Mouse (Mus musculus): ENCODE results near the gene Zfp985. TPM values are rescaled to one million over a fixed set of nuclear protein-coding genes. Genes with fewer than 3 reads are reported as not detected.
"Not testable (repeated sequence)": the region's sequence is repeated elsewhere in the genome, so short reads cannot be mapped to it uniquely, and the experiment has no call there.

The Zfp985 gene
- total and polyA plus RNA-seq, 3 experiments, result not detected

GRCm38 (mm10) chr4:147603806-147604205 lies 50.7 kb downstream of the Zfp985 start:
- DNase-seq (ENCODE audit: extremely low read depth), result no peak
- Histone ChIP-seq H3K9me3 (replicated peaks; ENCODE audit: low read length) (peaks cover 43% of the 10 kb centered on the region), H3K79me2 (replicated peaks; ENCODE audit: control insufficient read depth, extremely low read depth, insufficient read depth, poor library complexity, severe bottlenecking) (no peaks in the 10 kb centered on the region), H3K4me1 (ENCODE audit: control insufficient read depth in 1 of 2, insufficient read depth in 2 of 2) (no peaks in the 10 kb centered on the region), H3K9ac (ENCODE audit: insufficient read depth, low read depth) (no peak overlapping the region), H3K36me3 (replicated peaks in 1 of 2; ENCODE audit: control insufficient read depth in 1 of 2, insufficient read depth in 1 of 2, low read length in 1 of 2) (no peaks in the 10 kb centered on the region), H3K4me2 (ENCODE audit: insufficient read depth, low read depth, poor library complexity, severe bottlenecking) (no peak overlapping the region), H3K4me3 (replicated peaks in 1 of 3; ENCODE audit: low read depth in 2 of 3, low read length in 2 of 3, poor library complexity in 1 of 3) (no peak overlapping the region), H3K27me3 (replicated peaks) (no peaks in the 10 kb centered on the region), H3K27ac (ENCODE audit: insufficient read depth, low read depth) (no peak overlapping the region)
- dilution Hi-C loops (cut with MboI; ENCODE audit: extremely low pct_ligation_motif_present, extremely low pct_unique_long_range_greater_than_20kb, low sequenced_read_pairs), result no loop called here
- TF ChIP-seq POLR2AphosphoS2 (IDR thresholded peaks at IDR 0.05; ENCODE audit: low read depth, low read length) (no peak), SMC3 (IDR thresholded peaks at IDR 0.05; ENCODE audit: low read depth, low read length) (no peak)
- in situ Hi-C loops (cut with MboI; ENCODE audit: low pct_ligation_motif_present, low pct_unique_long_range_greater_than_20kb, low sequenced_read_pairs), result no loop called here

GRCm38 (mm10) chr4:147605521-147605920 lies 52.4 kb downstream of the Zfp985 start:
- Histone ChIP-seq H3K9ac (ENCODE audit: insufficient read depth, low read depth) (no peak overlapping the region), H3K79me2 (replicated peaks; ENCODE audit: control insufficient read depth, extremely low read depth, insufficient read depth, poor library complexity, severe bottlenecking) (no peaks in the 10 kb centered on the region), H3K9me3 (replicated peaks; ENCODE audit: low read length) (peaks cover 38% of the 10 kb centered on the region), H3K27me3 (replicated peaks) (no peaks in the 10 kb centered on the region), H3K4me3 (replicated peaks in 1 of 3; ENCODE audit: low read depth in 2 of 3, low read length in 2 of 3, poor library complexity in 1 of 3) (no peak overlapping the region), H3K36me3 (replicated peaks in 1 of 2; ENCODE audit: control insufficient read depth in 1 of 2, insufficient read depth in 1 of 2, low read length in 1 of 2) (no peaks in the 10 kb centered on the region), H3K4me1 (ENCODE audit: control insufficient read depth in 1 of 2, insufficient read depth in 2 of 2) (no peaks in the 10 kb centered on the region), H3K27ac (ENCODE audit: insufficient read depth, low read depth) (no peak overlapping the region), H3K4me2 (ENCODE audit: insufficient read depth, low read depth, poor library complexity, severe bottlenecking) (no peak overlapping the region)
- dilution Hi-C loops (cut with MboI; ENCODE audit: extremely low pct_ligation_motif_present, extremely low pct_unique_long_range_greater_than_20kb, low sequenced_read_pairs) (no loop called here), in situ Hi-C loops (cut with MboI; ENCODE audit: low pct_ligation_motif_present, low pct_unique_long_range_greater_than_20kb, low sequenced_read_pairs) (no loop called here)
- no peak for DNase-seq (ENCODE audit: extremely low read depth)
- no peak for TF ChIP-seq SMC3 (IDR thresholded peaks at IDR 0.05; ENCODE audit: low read depth, low read length)
- TF ChIP-seq SIN3A (IDR thresholded peaks at IDR 0.05; ENCODE audit: low read length), result no peak
- no peak for TF ChIP-seq ELF1 (IDR thresholded peaks at IDR 0.05; ENCODE audit: low read depth, low read length)
- no peak for TF ChIP-seq ZNF384 (IDR thresholded peaks at IDR 0.05; ENCODE audit: low read depth, low read length)
- no peak for TF ChIP-seq CHD2 (IDR thresholded peaks at IDR 0.05; ENCODE audit: low read length)
- TF ChIP-seq UBTF (IDR thresholded peaks at IDR 0.05; ENCODE audit: low read depth, low read length), result no peak
- no peak for TF ChIP-seq MYC (IDR thresholded peaks at IDR 0.05; ENCODE audit: low read depth, low read length)
- TF ChIP-seq HCFC1 (IDR thresholded peaks at IDR 0.05; ENCODE audit: low read depth, low read length), result no peak
- TF ChIP-seq ETS1 (conservative IDR thresholded peaks at IDR 0.05; ENCODE audit: low read depth, low read length), result no peak
- no peak for TF ChIP-seq BHLHE40 (IDR thresholded peaks at IDR 0.05; ENCODE audit: low read depth, low read length)
- no peak for TF ChIP-seq USF2 (conservative IDR thresholded peaks at IDR 0.05; ENCODE audit: low read depth, low read length)
- no peak for TF ChIP-seq NRF1 (IDR thresholded peaks at IDR 0.05; ENCODE audit: low read depth, low read length)
- no peak for TF ChIP-seq CHD1 (IDR thresholded peaks at IDR 0.05; ENCODE audit: low read depth, low read length)
- TF ChIP-seq ZMIZ1 (IDR thresholded peaks at IDR 0.05; ENCODE audit: low read depth, low read length), result no peak
- TF ChIP-seq POLR2AphosphoS2 (IDR thresholded peaks at IDR 0.05; ENCODE audit: low read depth, low read length), result no peak

GRCm38 (mm10) chr4:147606511-147606910 lies 53.4 kb downstream of the Zfp985 start:
- H3K27ac ChIP-seq (ENCODE audit: insufficient read depth, low read depth); H3K4me1 ChIP-seq (ENCODE audit: control insufficient read depth in 1 of 2, insufficient read depth in 2 of 2); H3K36me3 ChIP-seq (replicated peaks in 1 of 2; ENCODE audit: control insufficient read depth in 1 of 2, insufficient read depth in 1 of 2, low read length in 1 of 2); dilution Hi-C loops (cut with MboI; ENCODE audit: extremely low pct_ligation_motif_present, extremely low pct_unique_long_range_greater_than_20kb, low sequenced_read_pairs); H3K79me2 ChIP-seq (replicated peaks; ENCODE audit: control insufficient read depth, extremely low read depth, insufficient read depth, poor library complexity, severe bottlenecking); H3K9ac ChIP-seq (ENCODE audit: insufficient read depth, low read depth); in situ Hi-C loops (cut with MboI; ENCODE audit: low pct_ligation_motif_present, low pct_unique_long_range_greater_than_20kb, low sequenced_read_pairs); H3K4me3 ChIP-seq (replicated peaks in 1 of 3; ENCODE audit: low read depth in 2 of 3, low read length in 2 of 3, poor library complexity in 1 of 3); DNase-seq (ENCODE audit: extremely low read depth); H3K27me3 ChIP-seq (replicated peaks); H3K4me2 ChIP-seq (ENCODE audit: insufficient read depth, low read depth, poor library complexity, severe bottlenecking): not testable (repeated sequence)
- peaks cover 37% of the 10 kb centered on the region for H3K9me3 ChIP-seq (replicated peaks; ENCODE audit: low read length)

GRCm38 (mm10) chr4:147633818-147634262 lies 80.8 kb downstream of the Zfp985 start:
- H3K4me2 ChIP-seq (ENCODE audit: insufficient read depth, low read depth, poor library complexity, severe bottlenecking); H3K9me3 ChIP-seq (replicated peaks; ENCODE audit: low read length); H3K79me2 ChIP-seq (replicated peaks; ENCODE audit: control insufficient read depth, extremely low read depth, insufficient read depth, poor library complexity, severe bottlenecking); H3K27ac ChIP-seq (ENCODE audit: insufficient read depth, low read depth); H3K4me3 ChIP-seq (replicated peaks in 1 of 3; ENCODE audit: low read depth in 2 of 3, low read length in 2 of 3, poor library complexity in 1 of 3); dilution Hi-C loops (cut with MboI; ENCODE audit: extremely low pct_ligation_motif_present, extremely low pct_unique_long_range_greater_than_20kb, low sequenced_read_pairs); DNase-seq (ENCODE audit: extremely low read depth); in situ Hi-C loops (cut with MboI; ENCODE audit: low pct_ligation_motif_present, low pct_unique_long_range_greater_than_20kb, low sequenced_read_pairs); H3K36me3 ChIP-seq (replicated peaks in 1 of 2; ENCODE audit: control insufficient read depth in 1 of 2, insufficient read depth in 1 of 2, low read length in 1 of 2); H3K4me1 ChIP-seq (ENCODE audit: control insufficient read depth in 1 of 2, insufficient read depth in 2 of 2); H3K9ac ChIP-seq (ENCODE audit: insufficient read depth, low read depth); H3K27me3 ChIP-seq (replicated peaks): not testable (repeated sequence)
